Mouse (Mus musculus): Measurements from ENCODE around the gene Lsmem1. TPM values are rescaled to one million over a fixed set of nuclear protein-coding genes. Genes with fewer than 3 reads are reported as not detected.
"Not testable (repeated sequence)": the region's sequence is repeated elsewhere in the genome, so short reads cannot be mapped to it uniquely, and the experiment has no call there.

Gene Lsmem1
- polyA plus RNA-seq, 1 experiment: 1.4 TPM

DNA sequence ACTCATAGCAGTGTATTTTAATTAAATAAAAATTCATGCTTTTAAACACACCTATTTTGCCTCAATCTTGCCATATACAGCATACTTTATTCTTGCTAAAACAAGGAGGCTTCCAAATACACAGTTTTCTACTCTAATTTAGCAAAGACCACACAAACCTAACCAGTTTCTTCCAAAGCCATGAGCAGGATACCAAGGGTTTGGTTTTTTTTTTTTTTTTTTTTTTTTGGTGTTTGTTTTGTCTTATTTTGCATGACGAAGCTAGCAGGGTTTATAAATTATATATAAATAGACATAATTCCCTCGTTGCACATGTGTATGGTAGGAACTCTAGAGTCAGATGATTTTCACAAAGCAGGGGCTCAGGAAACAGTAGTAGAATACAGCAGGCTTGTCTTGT lies 23.1 kb downstream of the Lsmem1 start:
- H3K27ac ChIP-seq (ENCODE audit: control insufficient read depth, insufficient read depth, low read depth, low read length, poor library complexity): no peak overlapping the region
- TF ChIP-seq CTCF (IDR thresholded peaks at IDR 0.05; ENCODE audit: control insufficient read depth, insufficient read depth, low read length) (no peak), POLR2A (IDR thresholded peaks at IDR 0.05; ENCODE audit: borderline replicate concordance, control insufficient read depth, low read depth, low read length) (no peak)
- 70% methylated on average over 2 of the region's 2 CpGs for WGBS
- no peak overlapping the region for H3K4me3 ChIP-seq (replicated peaks; ENCODE audit: control insufficient read depth, low read depth, low read length)
- no peaks in the 10 kb centered on the region for H3K4me1 ChIP-seq (ENCODE audit: control insufficient read depth, insufficient read depth, low read length)

DNA sequence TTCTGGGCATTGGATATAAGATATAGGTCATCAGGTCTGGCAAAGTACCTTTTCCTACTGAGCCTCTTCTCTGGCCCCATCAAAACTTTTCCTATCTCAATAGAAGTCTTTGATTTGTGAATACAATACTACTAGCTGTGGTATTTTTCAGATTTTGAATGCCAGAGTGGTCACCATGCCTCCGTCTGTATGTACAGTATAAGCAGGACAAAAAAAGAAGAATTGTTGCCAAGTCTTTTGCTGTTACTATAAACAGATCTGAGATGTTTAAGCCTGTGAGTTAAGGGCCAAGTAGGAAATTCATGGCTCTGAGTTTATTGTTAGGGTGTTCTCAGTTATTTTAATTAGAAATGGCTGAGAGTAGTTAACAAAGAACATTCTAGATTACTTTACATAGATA lies 24.1 kb downstream of the Lsmem1 start:
- H3K27ac ChIP-seq (ENCODE audit: control insufficient read depth, insufficient read depth, low read depth, low read length, poor library complexity); H3K4me1 ChIP-seq (ENCODE audit: control insufficient read depth, insufficient read depth, low read length); H3K4me3 ChIP-seq (replicated peaks; ENCODE audit: control insufficient read depth, low read depth, low read length): not testable (repeated sequence)
- 65% methylated on average over 1 of the region's 1 CpGs for WGBS

DNA sequence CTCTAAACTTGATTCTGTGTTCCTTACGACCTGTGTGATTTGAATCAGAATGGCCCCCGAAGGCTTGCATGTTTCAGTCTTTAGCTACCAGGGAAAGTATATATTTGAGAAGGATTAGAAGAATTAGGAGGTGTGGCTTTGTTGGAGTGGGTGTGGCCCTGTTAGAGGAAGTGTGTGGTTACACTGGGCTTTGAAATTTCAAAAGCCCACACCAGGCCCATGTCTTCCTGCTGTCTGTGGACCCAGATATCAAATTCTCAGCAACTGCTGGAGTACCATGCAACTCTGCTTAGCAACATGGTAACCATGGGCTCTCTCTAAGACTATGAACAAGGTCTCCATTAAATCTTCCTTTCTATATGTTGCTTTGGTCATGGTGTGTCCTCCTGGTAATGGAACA lies 27.7 kb downstream of the Lsmem1 start:
- 80% methylated on average over 2 of the region's 2 CpGs for WGBS
- H3K4me1 ChIP-seq (ENCODE audit: control insufficient read depth, insufficient read depth, low read length): no peaks in the 10 kb centered on the region; the same call in 1 of the 2 replicates

DNA sequence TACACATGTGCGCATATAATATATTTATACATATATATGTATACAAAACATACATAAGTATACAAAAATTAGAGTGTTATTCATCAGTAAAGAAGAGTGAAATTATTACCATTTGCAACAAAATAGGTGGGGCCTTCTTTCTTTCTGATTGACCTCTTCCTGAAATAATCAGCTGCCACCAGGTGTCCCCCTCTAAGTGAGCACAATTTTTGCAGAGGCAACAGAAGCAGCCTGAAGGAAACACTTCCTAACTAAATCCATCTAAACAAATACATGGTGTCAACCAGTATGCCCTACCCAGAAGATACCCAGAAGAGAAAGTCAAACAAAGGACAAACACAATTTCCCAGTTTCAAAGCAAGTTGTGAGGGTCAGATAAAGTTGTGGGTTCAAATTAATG lies 29.6 kb downstream of the Lsmem1 start:
- WGBS: 92% methylated on average over 1 of the region's 1 CpGs
- no peak for TF ChIP-seq CTCF (IDR thresholded peaks at IDR 0.05; ENCODE audit: control insufficient read depth, insufficient read depth, low read length)
- no peak for TF ChIP-seq POLR2A (IDR thresholded peaks at IDR 0.05; ENCODE audit: borderline replicate concordance, control insufficient read depth, low read depth, low read length)
- Histone ChIP-seq H3K4me1 (ENCODE audit: control insufficient read depth, insufficient read depth, low read length) (no peaks in the 10 kb centered on the region; the same call in 1 of the 2 replicates), H3K27ac (ENCODE audit: control insufficient read depth, insufficient read depth, low read depth, low read length, poor library complexity) (no peak overlapping the region), H3K4me3 (replicated peaks; ENCODE audit: control insufficient read depth, low read depth, low read length) (no peak overlapping the region)

More for the DNA sequence above, 27.7 kb downstream of the Lsmem1 start:
- TF ChIP-seq CTCF (IDR thresholded peaks at IDR 0.05; ENCODE audit: control insufficient read depth, insufficient read depth, low read length): no peak
- no peak for TF ChIP-seq POLR2A (IDR thresholded peaks at IDR 0.05; ENCODE audit: borderline replicate concordance, control insufficient read depth, low read depth, low read length)
- no peak overlapping the region for H3K27ac ChIP-seq (ENCODE audit: control insufficient read depth, insufficient read depth, low read depth, low read length, poor library complexity)
- no peak overlapping the region for H3K4me3 ChIP-seq (replicated peaks; ENCODE audit: control insufficient read depth, low read depth, low read length)

DNA sequence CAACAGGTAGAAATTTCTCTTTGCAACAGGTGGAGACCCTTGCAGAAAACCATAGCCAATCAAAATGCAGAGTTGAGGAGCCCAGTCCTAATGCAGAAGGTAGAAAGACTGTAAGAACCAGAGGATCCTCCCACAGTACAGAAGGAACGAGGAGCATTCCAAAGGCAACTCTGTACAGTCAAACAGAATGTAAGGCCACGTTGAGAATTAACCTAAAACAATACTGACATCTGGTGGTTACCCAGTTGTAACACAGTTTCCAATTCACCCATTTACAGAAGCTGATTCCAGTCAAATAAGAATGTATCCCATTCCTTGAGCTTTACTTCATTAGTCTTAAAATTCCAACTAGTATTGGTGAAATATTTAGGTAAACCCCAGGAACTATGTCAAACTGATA lies 34.7 kb downstream of the Lsmem1 start:
- Histone ChIP-seq H3K4me3 (replicated peaks; ENCODE audit: control insufficient read depth, low read depth, low read length) (no peak overlapping the region), H3K4me1 (ENCODE audit: control insufficient read depth, insufficient read depth, low read length) (no peaks in the 10 kb centered on the region), H3K27ac (ENCODE audit: control insufficient read depth, insufficient read depth, low read depth, low read length, poor library complexity) (no peak overlapping the region)
- 6% methylated on average over 2 of the region's 2 CpGs for WGBS
- no peak for TF ChIP-seq POLR2A (IDR thresholded peaks at IDR 0.05; ENCODE audit: borderline replicate concordance, control insufficient read depth, low read depth, low read length)

DNA sequence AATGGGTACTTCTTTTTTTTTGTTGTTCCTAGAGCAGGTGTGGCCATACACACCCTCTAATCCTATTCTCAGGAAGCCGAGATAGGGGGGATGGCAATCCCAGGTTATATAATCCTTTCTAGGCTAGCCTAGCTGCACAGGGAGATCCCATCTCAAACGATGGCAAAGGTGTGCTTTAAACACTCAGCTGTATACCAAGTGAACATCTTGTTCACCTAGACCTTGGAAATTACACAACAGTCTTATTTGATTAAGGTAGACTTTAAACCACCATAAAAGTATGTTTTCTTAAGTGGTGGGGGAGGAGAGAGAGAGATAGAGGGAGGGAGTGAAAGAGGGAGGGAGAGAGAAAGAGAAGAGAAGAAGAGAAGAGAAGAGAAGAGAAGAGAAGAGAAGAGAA lies 38.5 kb downstream of the Lsmem1 start:
- TF ChIP-seq POLR2A (IDR thresholded peaks at IDR 0.05; ENCODE audit: borderline replicate concordance, control insufficient read depth, low read depth, low read length): no peak
- no peak for TF ChIP-seq CTCF (IDR thresholded peaks at IDR 0.05; ENCODE audit: control insufficient read depth, insufficient read depth, low read length)
- H3K4me3 ChIP-seq (replicated peaks; ENCODE audit: control insufficient read depth, low read depth, low read length): no peak overlapping the region
- 68% methylated on average over 2 of the region's 2 CpGs for WGBS
- no peak overlapping the region for H3K27ac ChIP-seq (ENCODE audit: control insufficient read depth, insufficient read depth, low read depth, low read length, poor library complexity)
- no peaks in the 10 kb centered on the region for H3K4me1 ChIP-seq (ENCODE audit: control insufficient read depth, insufficient read depth, low read length)

DNA sequence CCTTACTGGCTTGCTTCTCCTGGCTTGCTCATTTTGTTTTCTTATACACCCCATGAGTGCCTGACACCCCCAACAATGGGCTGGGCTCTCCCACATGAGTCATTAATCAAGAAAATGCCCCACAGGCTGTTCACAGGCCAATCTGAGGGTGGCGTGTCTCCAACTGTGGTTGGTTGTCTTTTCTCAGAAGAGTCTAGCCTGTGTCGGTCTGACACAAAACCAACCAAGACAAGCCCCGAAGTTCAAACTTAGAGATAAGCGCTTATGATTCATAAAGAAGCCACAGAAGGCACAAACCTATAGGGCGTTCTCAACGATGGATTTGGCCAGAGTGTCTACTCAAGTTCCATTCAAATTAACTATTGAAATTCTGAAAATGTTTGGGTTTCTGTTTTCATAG lies 45.1 kb downstream of the Lsmem1 start:
- no peak overlapping the region for H3K4me3 ChIP-seq (replicated peaks; ENCODE audit: control insufficient read depth, low read depth, low read length)
- no peak for TF ChIP-seq POLR2A (IDR thresholded peaks at IDR 0.05; ENCODE audit: borderline replicate concordance, control insufficient read depth, low read depth, low read length)
- TF ChIP-seq CTCF (IDR thresholded peaks at IDR 0.05; ENCODE audit: control insufficient read depth, insufficient read depth, low read length): no peak
- 67% methylated on average over 6 of the region's 6 CpGs for WGBS

DNA sequence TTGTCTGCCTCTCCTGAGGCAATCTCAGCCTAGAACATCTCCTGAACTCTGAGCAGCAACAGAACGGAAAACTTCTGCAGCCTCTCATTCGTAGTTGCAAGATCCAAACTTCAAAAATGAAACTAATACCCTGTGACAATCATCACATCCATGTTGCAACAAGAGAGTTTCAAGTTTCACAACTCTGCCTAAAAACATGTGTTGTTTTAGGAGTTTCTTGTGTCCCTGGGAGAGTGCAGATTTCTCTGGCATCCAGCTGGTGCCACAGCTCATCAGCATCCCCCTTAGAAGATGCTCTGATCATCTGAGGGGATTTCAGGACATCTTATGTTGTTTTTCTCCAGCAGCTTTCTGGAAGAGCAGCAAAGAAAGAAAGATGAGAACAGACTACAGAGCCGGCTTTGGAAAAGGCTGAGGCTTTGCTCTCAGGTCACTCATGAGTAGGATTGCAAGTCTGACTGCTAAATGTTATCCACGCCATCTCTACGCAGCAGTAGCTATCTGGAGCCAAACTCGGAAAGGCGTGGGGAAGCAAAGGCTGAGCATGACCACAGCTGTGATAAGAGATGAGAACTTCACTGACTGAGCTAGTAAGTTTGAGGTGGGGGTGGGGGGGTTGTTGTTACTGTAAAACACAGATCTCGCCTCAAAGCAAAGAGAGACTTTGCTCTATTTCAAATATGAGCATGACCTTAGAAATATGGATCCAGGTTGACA lies 46.8 kb downstream of the Lsmem1 start:
- TF ChIP-seq POLR2A (IDR thresholded peaks at IDR 0.05; ENCODE audit: borderline replicate concordance, control insufficient read depth, low read depth, low read length): no peak
- no peak for TF ChIP-seq CTCF (IDR thresholded peaks at IDR 0.05; ENCODE audit: control insufficient read depth, insufficient read depth, low read length)
- 49% methylated on average over 8 of the region's 8 CpGs for WGBS
- Histone ChIP-seq H3K27ac (ENCODE audit: control insufficient read depth, insufficient read depth, low read depth, low read length, poor library complexity) (no peak overlapping the region), H3K4me1 (ENCODE audit: control insufficient read depth, insufficient read depth, low read length) (no peaks in the 10 kb centered on the region), H3K4me3 (replicated peaks; ENCODE audit: control insufficient read depth, low read depth, low read length) (no peak overlapping the region)

More for the DNA sequence above, 45.1 kb downstream of the Lsmem1 start:
- no peak overlapping the region for H3K27ac ChIP-seq (ENCODE audit: control insufficient read depth, insufficient read depth, low read depth, low read length, poor library complexity)
- no peaks in the 10 kb centered on the region for H3K4me1 ChIP-seq (ENCODE audit: control insufficient read depth, insufficient read depth, low read length)

DNA sequence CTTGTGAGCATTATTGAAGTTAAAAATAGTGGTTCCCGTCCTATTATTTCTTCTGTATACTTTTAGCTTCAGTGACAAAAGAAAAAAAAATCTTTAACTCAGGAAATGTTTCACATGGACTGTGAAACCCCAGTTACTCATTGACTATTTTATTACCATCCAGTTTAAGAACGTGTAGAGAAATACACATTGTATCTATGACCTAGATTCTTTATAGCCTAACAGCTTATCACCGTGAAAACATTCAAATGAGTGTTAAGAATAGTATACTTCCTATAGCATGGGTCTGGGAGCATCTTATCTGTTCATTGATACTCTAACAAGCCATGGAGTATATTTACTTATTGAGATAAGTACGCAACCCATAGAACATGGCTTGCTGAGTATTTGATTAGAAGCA lies 52.0 kb downstream of the Lsmem1 start:
- no peak overlapping the region for H3K27ac ChIP-seq (ENCODE audit: control insufficient read depth, insufficient read depth, low read depth, low read length, poor library complexity)
- no peaks in the 10 kb centered on the region for H3K4me1 ChIP-seq (ENCODE audit: control insufficient read depth, insufficient read depth, low read length)
- no peak overlapping the region for H3K4me3 ChIP-seq (replicated peaks; ENCODE audit: control insufficient read depth, low read depth, low read length)
- WGBS: 73% methylated on average over 4 of the region's 4 CpGs
- no peak for TF ChIP-seq CTCF (IDR thresholded peaks at IDR 0.05; ENCODE audit: control insufficient read depth, insufficient read depth, low read length)
- no peak for TF ChIP-seq POLR2A (IDR thresholded peaks at IDR 0.05; ENCODE audit: borderline replicate concordance, control insufficient read depth, low read depth, low read length)
